Mouse (Mus musculus): ENCODE measurements around the gene Hist1h4n.
"Not testable (repeated sequence)": the region's sequence is repeated elsewhere in the genome, so short reads cannot be mapped to it uniquely, and the experiment has no call there.

The Hist1h4n gene

DNA sequence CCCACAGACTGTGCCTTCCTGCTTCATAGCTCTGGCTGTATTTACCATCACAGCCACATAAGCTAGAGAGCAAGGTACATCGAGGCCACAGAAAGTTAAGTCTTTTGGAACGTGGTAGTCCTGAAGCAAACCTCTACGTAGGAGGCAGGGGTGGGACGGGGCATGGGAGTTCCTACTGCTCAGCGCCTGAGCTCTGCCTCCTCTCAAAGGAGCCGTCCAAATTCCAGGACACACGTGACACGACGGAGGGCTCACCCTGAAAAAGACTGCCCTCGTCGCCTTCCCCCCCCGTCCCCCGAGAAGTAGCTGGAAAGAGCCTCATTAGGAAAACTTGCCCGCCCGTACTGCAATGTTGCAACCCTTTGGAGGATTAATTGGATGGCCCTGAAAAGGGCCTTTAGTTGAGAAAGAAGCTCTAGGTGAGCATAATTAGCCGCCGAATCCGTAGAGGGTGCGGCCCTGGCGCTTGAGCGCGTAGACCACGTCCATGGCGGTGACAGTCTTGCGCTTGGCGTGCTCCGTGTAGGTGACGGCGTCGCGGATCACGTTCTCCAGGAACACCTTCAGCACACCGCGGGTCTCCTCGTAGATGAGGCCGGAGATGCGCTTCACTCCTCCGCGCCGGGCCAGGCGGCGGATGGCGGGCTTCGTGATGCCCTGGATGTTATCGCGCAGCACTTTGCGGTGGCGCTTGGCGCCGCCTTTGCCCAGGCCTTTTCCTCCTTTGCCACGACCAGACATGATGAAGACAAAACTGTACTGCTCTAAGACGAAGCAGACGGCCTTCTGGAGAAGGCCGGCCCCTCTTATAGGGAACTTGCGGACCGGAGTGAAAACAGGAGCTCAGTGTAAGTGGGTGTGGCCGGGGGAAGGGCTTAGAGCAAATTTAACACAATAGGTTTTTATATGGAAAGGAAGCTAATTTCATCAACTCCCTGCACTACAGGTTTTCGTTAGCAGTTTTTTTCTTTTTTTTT lies at the start of gene Hist1h4n:
Gene Hist1h4n (minus strand): TSS at position 779 of the 977 bp plus-strand sequence.
- DNase-seq (ENCODE audit: low read depth, low spot score) = not testable (repeated sequence)

GRCm38 (mm10) chr13:21880735-21881134 lies 48.7 kb upstream of the Hist1h4n start:
- DNase-seq (ENCODE audit: low read depth, low spot score) = no peak

GRCm38 (mm10) chr13:21865503-21865902 lies 33.5 kb upstream of the Hist1h4n start:
- DNase-seq (ENCODE audit: low read depth, low spot score) = not testable (repeated sequence)

DNA sequence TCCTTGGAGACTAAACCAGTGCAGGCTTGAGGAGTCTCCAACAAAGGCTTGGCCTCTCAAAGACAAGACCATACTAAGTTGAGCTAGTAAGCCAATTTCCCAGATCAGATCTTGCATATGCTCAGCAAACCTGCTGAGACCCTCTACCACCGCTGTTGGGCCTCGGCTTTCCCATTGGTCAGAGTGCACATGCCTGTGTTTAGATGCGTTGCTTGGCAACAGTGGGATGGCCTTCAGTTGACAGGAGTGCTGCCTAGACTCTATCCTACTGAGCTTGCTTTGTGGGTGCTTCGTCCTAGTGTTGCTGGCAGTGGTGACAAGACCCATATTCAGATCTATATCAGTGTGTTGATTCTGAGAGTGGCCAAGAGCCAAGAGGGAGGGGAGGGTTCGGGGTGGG lies 29.6 kb upstream of the Hist1h4n start:
- no peak for DNase-seq (ENCODE audit: low read depth, low spot score)

- DNase-seq (ENCODE audit: low read depth, low spot score) = peak; percentile 59
These were observed 23.7 kb upstream of the Hist1h4n start for GRCm38 (mm10) chr13:21855698-21856162.

DNA sequence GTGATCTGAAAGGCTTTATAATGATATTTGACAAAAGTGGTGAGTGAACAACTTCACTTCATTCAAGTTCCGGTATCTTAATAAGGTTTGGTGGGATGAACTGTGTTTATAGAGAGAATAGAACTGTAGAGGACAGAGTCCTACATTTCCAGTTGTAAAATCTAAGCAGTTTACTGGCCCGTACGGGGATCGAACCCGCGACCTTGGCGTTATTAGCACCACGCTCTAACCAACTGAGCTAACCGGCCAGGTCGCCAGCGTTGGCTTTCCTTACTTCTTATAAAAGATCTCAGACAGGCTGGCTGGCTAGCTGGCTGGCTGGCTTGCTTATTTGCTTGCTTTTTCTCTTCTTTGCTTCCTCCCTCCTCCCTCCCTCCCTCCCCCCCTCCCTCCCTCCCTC lies 23.1 kb upstream of the Hist1h4n start:
- DNase-seq (ENCODE audit: low read depth, low spot score) = peak; percentile 66

DNA sequence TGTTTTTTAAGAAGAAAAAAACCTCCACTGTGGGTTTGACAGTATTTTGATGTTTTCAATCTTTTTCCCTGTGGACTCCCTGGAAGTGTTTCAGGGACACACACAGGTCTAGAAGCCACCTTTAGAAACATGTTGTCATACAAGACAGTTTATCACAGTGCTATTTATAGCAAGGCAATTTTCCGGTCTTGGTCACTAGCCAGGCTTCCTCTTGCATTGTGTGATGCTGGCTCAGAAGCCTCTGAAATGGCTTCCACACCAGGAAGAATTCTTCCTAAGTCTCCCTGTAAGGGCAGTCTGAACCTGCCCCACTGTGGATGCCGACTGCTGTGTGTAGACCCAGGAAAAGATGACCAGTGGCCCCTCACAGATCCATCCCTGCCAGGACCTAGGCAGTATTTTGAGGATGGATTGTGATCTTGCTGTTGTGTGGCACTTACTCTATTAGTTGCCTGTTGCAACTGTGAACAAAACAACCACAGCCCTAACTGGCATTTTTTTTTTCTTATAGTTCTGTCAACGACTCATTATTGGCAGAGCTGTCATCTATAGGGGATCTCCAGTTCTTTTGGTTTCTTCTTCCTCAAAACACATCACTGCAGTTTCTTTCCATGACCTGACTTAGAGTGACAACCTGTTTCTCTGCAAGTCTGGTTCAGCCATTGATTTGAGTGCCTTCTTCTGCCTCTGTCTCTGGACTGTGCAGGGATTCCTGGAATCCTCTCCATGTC lies 20.4 kb upstream of the Hist1h4n start:
- no peak for DNase-seq (ENCODE audit: low read depth, low spot score)

- not testable (repeated sequence) for DNase-seq (ENCODE audit: low read depth, low spot score)
These were observed 18.7 kb upstream of the Hist1h4n start for GRCm38 (mm10) chr13:21850696-21851095.

GRCm38 (mm10) chr13:21847883-21848282 lies 15.9 kb upstream of the Hist1h4n start:
- DNase-seq (ENCODE audit: low read depth, low spot score) = peak; percentile 16

- DNase-seq (ENCODE audit: low read depth, low spot score) = not testable (repeated sequence)
These were observed 14.4 kb upstream of the Hist1h4n start for GRCm38 (mm10) chr13:21846356-21846755.

DNA sequence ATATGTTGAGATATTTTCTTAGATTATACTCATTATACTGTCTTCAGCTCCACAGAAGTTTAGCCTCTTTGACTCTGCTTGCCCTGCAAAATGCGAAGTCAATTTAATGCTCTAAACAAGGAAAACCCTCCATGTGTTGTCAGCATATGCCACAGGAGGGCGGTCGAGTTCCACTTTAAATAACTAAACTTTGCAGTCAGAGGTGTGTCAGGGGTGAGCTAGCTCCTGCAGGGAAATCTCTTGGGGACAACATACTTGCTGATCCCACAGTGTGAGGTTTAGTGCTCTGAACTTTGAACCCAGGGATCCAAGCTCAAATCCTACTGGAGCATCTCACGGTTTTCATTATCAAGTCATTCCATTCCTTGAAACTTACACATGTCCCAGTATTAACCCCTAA lies 8.5 kb upstream of the Hist1h4n start:
- not testable (repeated sequence) for DNase-seq (ENCODE audit: low read depth, low spot score)

DNA sequence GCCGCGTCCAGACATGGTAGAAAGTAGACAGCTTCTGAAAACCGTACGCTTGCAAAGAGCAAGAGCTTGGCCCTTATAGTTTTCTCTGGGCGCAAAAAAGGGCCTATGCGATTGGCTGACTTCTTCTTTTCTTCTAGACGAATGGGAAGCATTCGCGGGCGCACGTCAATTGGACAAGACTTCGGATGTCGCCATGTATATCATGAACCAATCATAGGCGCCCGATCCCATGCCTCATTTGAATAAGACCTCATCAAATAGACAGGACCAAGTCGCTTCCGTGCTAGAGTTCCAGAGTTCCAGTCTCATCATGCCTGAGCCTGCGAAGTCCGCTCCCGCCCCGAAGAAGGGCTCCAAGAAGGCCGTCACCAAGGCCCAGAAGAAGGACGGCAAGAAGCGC lies 1.5 kb upstream of the Hist1h4n start, which contains the start of the genes Hist1h2ap and Hist1h2br:
Gene Hist1h2ap (minus strand): TSS at position 47 of the 400 bp plus-strand sequence.
Gene Hist1h2br (plus strand): TSS at position 283 of the 400 bp plus-strand sequence.
- not testable (repeated sequence) for DNase-seq (ENCODE audit: low read depth, low spot score)

DNA sequence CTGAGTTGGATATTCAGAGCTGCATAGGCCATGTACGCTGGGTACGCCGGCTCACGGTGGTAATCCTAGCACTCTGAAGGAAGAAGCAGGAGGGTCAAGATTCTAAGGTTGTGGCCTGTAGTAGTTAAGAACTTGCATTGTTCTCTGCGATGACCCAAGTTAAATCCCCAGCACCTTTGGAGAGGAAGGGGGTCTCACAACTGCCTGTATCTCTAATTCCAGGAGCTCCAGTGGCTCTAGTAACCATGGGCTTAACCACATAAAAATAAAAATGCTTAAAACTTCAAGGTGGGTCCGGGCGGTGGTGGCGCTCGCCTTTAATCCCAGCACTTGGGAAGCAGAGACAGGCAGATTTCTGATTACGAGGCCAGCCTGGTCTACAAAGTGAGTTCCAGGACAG lies 1.7 kb downstream of the Hist1h4n start:
- DNase-seq (ENCODE audit: low read depth, low spot score) = no peak

DNA sequence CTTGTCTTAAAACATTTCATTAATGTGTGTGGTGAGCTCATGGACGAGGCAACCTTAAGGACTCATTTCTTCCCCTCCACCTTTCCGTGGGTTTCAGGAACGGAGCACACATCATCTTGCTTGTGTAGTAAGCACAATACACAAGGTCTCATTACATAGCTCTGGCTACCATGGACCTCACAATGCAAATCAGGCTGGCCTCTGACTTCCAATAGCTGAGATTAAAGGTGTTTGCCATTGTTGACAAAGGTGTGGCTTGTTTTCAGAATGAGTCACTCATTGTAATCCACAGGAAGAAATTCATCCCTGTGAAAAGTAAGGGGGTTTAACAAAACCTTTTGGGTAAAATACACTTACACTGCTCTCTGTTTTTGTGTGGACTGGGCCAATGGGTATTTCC lies 3.5 kb downstream of the Hist1h4n start:
- DNase-seq (ENCODE audit: low read depth, low spot score) = no peak

- DNase-seq (ENCODE audit: low read depth, low spot score) = not testable (repeated sequence)
These were observed 11.7 kb downstream of the Hist1h4n start for GRCm38 (mm10) chr13:21820082-21820890.

DNA sequence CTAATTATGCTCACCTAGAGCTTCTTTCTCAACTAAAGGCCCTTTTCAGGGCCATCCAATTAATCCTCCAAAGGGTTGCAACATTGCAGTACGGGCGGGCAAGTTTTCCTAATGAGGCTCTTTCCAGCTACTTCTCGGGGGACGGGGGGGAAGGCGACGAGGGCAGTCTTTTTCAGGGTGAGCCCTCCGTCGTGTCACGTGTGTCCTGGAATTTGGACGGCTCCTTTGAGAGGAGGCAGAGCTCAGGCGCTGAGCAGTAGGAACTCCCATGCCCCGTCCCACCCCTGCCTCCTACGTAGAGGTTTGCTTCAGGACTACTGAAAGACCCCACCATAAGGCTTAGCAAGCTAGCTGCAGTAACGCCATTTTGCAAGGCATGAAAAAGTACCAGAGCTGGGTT lies 19.9 kb downstream of the Hist1h4n start:
- not testable (repeated sequence) for DNase-seq (ENCODE audit: low read depth, low spot score)

GRCm38 (mm10) chr13:21811539-21811938 lies 20.5 kb downstream of the Hist1h4n start, which contains the start of gene Hist1h4m:
Hist1h4m (plus strand) TSS chr13:21811746.
- DNase-seq (ENCODE audit: low read depth, low spot score) = not testable (repeated sequence)

DNA sequence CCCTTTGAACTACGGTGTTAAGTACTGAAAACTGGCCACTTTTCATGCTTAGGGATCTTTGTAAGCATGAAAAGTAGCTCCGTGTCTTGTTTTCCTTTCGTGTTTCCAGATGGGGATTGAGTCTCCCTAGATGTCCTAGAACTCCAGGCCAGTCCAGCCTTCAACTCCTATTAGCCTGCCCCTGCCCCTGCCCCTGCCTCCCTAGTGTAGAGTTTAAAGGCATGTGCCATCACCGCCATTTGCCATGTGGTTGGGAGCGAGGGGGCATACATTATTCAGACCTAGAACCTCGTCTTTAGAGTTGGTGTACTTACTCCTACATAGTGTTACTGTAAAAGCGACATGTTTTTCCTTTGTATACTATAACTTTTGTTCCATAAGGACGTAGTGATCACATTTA lies 20.9 kb downstream of the Hist1h4n start:
- DNase-seq (ENCODE audit: low read depth, low spot score) = not testable (repeated sequence)

DNA sequence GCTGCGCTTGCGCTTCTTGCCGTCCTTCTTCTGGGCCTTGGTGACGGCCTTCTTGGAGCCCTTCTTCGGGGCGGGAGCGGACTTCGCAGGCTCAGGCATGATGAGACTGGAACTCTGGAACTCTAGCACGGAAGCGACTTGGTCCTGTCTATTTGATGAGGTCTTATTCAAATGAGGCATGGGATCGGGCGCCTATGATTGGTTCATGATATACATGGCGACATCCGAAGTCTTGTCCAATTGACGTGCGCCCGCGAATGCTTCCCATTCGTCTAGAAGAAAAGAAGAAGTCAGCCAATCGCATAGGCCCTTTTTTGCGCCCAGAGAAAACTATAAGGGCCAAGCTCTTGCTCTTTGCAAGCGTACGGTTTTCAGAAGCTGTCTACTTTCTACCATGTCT lies 21.9 kb downstream of the Hist1h4n start, which contains the start of the genes Hist1h2bq and Hist1h2ao:
Gene Hist1h2bq (minus strand): TSS at position 125 of the 400 bp plus-strand sequence.
Gene Hist1h2ao (plus strand): TSS at position 393 of the 400 bp plus-strand sequence.
- DNase-seq (ENCODE audit: low read depth, low spot score) = not testable (repeated sequence)

- not testable (repeated sequence) for DNase-seq (ENCODE audit: low read depth, low spot score)
These were observed 28.9 kb downstream of the Hist1h4n start for GRCm38 (mm10) chr13:21803058-21803457.

- DNase-seq (ENCODE audit: low read depth, low spot score) = not testable (repeated sequence)
These were observed 34.8 kb downstream of the Hist1h4n start for GRCm38 (mm10) chr13:21797163-21797562.

Measured in embryo, embryonic 11.5 days (tissue).